Mouse (Mus musculus): ENCODE measurements around the gene Adamts18. TPM values are rescaled to one million over a fixed set of nuclear protein-coding genes. Genes with fewer than 3 reads are reported as not detected.
A peak's percentile ranks its signal among the peaks of the same experiment; 100 is the strongest.

Gene Adamts18
- polyA plus RNA-seq, 1 experiment from 2014 or later = 5.2 TPM

DNA sequence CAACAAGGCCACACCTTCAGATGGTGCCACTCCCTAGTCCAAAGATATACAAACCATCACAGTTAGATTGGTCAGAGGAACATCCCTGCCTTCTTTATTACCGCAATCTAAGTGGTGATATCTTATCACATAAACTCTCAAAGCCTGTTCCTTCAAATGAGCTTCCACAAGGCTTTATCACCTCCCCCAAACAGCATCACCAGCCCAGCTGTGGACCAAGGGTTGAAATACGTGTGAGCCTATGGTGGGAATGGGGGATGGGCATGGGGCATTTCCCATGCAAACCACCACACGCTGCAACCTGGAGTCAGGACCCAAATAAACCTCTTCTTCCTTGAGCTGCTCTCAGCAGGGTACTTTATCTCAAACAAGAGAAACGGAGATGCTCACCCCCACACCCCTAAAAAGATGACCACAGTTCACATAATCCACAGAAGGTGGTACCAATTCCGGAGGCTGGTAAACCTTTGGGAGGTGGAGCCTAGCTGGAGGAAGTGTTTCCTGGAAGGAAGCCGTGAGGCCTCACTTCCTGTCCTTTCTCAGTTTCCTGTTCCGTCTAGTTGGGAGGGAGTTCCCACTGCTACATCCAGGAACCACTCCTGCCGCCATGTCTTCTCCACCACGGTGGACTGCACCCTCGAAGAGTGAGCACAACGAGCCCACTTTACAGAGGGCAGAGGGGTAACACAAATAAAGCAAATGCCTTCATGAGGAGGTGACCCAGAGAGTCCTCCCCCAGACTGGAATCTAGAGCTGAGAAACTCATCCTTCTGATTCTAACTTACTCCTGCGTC lies 11.5 kb upstream of the Adamts18 start:
- 82% methylated on average over 12 of the region's 12 CpGs for WGBS
- Histone ChIP-seq H3K4me3 (no peak overlapping the region), H3K27ac (no peak overlapping the region)

GRCm38 (mm10) chr8:113858801-113859200 lies 10.3 kb upstream of the Adamts18 start:
- H3K36me3 ChIP-seq = no peaks in the 10 kb centered on the region
- DNase-seq (ENCODE audit: low spot score) = peak; percentile 30
- no peaks in the 10 kb centered on the region for H3K4me1 ChIP-seq
- no peaks in the 10 kb centered on the region for H3K9me3 ChIP-seq
- H3K4me3 ChIP-seq = no peak overlapping the region
- H3K27ac ChIP-seq = no peak overlapping the region
- WGBS = 71% methylated on average over 7 of the region's 7 CpGs
- no peaks in the 10 kb centered on the region for H3K27me3 ChIP-seq (ENCODE audit: insufficient read depth, poor library complexity, severe bottlenecking)

More for the DNA sequence above, 11.5 kb upstream of the Adamts18 start:
- no peaks in the 10 kb centered on the region for H3K4me1 ChIP-seq
- H3K27me3 ChIP-seq (ENCODE audit: insufficient read depth, poor library complexity, severe bottlenecking) = no peaks in the 10 kb centered on the region
- H3K9me3 ChIP-seq = no peaks in the 10 kb centered on the region
- H3K36me3 ChIP-seq = no peaks in the 10 kb centered on the region
- peak; percentile 61 for DNase-seq (ENCODE audit: low spot score)

- Histone ChIP-seq H3K4me3 (no peak overlapping the region), H3K27ac (no peak overlapping the region), H3K36me3 (no peaks in the 10 kb centered on the region), H3K27me3 (ENCODE audit: insufficient read depth, poor library complexity, severe bottlenecking) (peaks cover 18% of the 10 kb centered on the region), H3K9me3 (no peaks in the 10 kb centered on the region), H3K4me1 (no peaks in the 10 kb centered on the region)
- peak; percentile 46 for DNase-seq (ENCODE audit: low spot score)
- 78% methylated on average over 8 of the region's 8 CpGs for WGBS
These were observed 6.2 kb upstream of the Adamts18 start for GRCm38 (mm10) chr8:113854622-113855293.

DNA sequence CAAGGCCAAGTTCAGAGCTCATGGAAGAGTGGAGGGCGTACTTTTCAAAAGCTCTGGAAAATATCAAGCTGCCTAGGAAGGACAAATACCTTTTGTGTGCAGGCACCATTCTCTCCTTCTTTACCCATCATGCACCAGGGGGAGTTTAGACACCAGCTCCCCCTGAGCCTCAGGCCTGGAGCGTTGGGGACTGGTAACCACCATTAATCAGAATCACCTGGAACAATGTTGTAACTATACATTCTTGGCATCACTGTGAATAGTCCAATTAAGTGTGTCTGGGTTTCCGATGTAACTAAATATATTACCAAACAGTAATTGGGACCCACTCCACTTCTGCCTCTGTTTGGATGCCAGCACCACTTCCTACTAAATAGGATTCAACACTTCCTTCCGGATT lies 5.2 kb upstream of the Adamts18 start:
- no peaks in the 10 kb centered on the region for H3K9me3 ChIP-seq
- H3K36me3 ChIP-seq = no peaks in the 10 kb centered on the region
- H3K27ac ChIP-seq = no peak overlapping the region
- H3K4me1 ChIP-seq = peaks cover 4% of the 10 kb centered on the region; the same call in 1 of the 2 replicates
- H3K27me3 ChIP-seq (ENCODE audit: insufficient read depth, poor library complexity, severe bottlenecking) = peaks cover 28% of the 10 kb centered on the region
- DNase-seq (ENCODE audit: low spot score) = peak; percentile 7
- H3K4me3 ChIP-seq = no peak overlapping the region
- 75% methylated on average over 4 of the region's 4 CpGs for WGBS

GRCm38 (mm10) chr8:113851655-113852054 lies 3.1 kb upstream of the Adamts18 start:
- H3K36me3 ChIP-seq = no peaks in the 10 kb centered on the region
- peaks cover 14% of the 10 kb centered on the region for H3K4me1 ChIP-seq
- peak; percentile 27 for DNase-seq (ENCODE audit: low spot score)
- peaks cover 49% of the 10 kb centered on the region for H3K27me3 ChIP-seq (ENCODE audit: insufficient read depth, poor library complexity, severe bottlenecking)
- WGBS = 36% methylated on average over 4 of the region's 4 CpGs
- no peak overlapping the region for H3K27ac ChIP-seq
- H3K4me3 ChIP-seq = no peak overlapping the region
- H3K9me3 ChIP-seq = no peaks in the 10 kb centered on the region

DNA sequence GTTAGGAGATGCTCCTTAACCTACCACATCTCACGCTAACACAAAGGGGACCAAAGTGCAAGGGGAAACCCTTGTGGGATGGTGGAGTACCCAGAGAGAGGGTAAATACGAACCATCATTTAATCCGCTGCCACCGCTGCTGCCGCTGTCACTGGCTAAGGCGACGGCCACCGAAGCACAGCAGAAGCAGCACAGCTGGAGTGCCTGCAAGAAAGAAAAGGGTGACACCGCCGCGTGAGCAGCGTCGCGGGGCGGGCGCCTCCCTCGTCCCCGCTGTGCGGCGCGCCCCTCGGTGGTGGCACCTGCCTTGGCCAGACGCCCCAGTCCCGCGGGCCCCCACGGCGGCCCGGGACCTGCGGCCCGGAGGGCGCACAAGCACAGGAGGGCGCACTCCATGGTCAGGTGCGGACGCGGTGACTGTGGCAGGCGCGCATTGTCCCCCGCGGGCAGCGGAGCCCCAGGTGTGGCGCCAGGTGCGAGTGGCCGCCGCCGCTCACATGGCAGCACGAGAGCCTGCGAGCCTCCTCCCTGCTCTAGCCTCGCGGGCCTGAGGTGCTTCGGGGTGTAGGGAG lies 371 bp downstream of the Adamts18 start:
- 1% methylated on average over 44 of the region's 50 CpGs for WGBS
- H3K27me3 ChIP-seq (ENCODE audit: insufficient read depth, poor library complexity, severe bottlenecking) = peaks cover 55% of the 10 kb centered on the region

GRCm38 (mm10) chr8:113847606-113848080 lies 895 bp downstream of the Adamts18 start:
- Histone ChIP-seq H3K27me3 (ENCODE audit: insufficient read depth, poor library complexity, severe bottlenecking) (peaks cover 55% of the 10 kb centered on the region), H3K4me3 (peak overlapping the region; percentile 68), H3K9me3 (no peaks in the 10 kb centered on the region), H3K36me3 (no peaks in the 10 kb centered on the region), H3K4me1 (peaks cover 14% of the 10 kb centered on the region), H3K27ac (no peak overlapping the region)
- DNase-seq (ENCODE audit: low spot score) = no peak
- 23% methylated on average over 12 of the region's 12 CpGs for WGBS

More for the DNA sequence above, 371 bp downstream of the Adamts18 start:
- DNase-seq (ENCODE audit: low spot score) = no peak
- peak overlapping the region; percentile 60 for H3K27ac ChIP-seq
- H3K4me3 ChIP-seq = peak overlapping the region; percentile 68
- H3K36me3 ChIP-seq = no peaks in the 10 kb centered on the region
- peaks cover 14% of the 10 kb centered on the region for H3K4me1 ChIP-seq
- H3K9me3 ChIP-seq = no peaks in the 10 kb centered on the region

DNA sequence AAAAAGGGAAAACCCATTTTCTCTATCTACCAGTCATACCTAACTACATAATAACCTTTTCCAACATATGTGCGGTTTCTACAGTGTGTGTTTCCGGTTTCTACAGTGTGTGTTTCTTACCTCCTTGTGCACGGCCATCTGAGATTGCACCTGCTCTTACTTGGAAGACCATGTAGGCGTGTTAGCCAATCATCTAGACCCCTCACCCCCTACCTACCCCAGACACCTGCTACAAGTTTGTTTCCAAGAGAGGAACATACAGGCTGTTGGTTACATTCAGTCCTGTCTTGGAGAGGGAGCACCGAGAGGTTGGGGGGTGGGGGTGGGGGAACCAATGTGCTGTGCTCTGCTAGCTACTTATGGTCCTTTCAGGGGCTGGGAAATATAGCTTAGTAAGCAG lies 1.9 kb downstream of the Adamts18 start:
- peaks cover 14% of the 10 kb centered on the region for H3K4me1 ChIP-seq
- no peak overlapping the region for H3K27ac ChIP-seq
- H3K9me3 ChIP-seq = no peaks in the 10 kb centered on the region
- H3K27me3 ChIP-seq (ENCODE audit: insufficient read depth, poor library complexity, severe bottlenecking) = peaks cover 55% of the 10 kb centered on the region
- no peak for DNase-seq (ENCODE audit: low spot score)
- 76% methylated on average over 5 of the region's 5 CpGs for WGBS
- no peak overlapping the region for H3K4me3 ChIP-seq
- no peaks in the 10 kb centered on the region for H3K36me3 ChIP-seq

- Histone ChIP-seq H3K4me3 (no peak overlapping the region), H3K4me1 (peaks cover 14% of the 10 kb centered on the region)
- WGBS = 56% methylated on average over 20 of the region's 20 CpGs
These were observed 3.7 kb downstream of the Adamts18 start for GRCm38 (mm10) chr8:113844801-113845301.

GRCm38 (mm10) chr8:113838211-113838610 lies 10.3 kb downstream of the Adamts18 start:
- H3K27me3 ChIP-seq (ENCODE audit: insufficient read depth, poor library complexity, severe bottlenecking) = no peaks in the 10 kb centered on the region
- no peak overlapping the region for H3K4me3 ChIP-seq
- H3K36me3 ChIP-seq = no peaks in the 10 kb centered on the region
- 83% methylated on average over 6 of the region's 6 CpGs for WGBS
- H3K4me1 ChIP-seq = peaks cover 9% of the 10 kb centered on the region; the same call in 1 of the 2 replicates
- no peaks in the 10 kb centered on the region for H3K9me3 ChIP-seq
- no peak for DNase-seq (ENCODE audit: low spot score)
- no peak overlapping the region for H3K27ac ChIP-seq

More at GRCm38 (mm10) chr8:113844801-113845301, 3.7 kb downstream of the Adamts18 start:
- Histone ChIP-seq H3K36me3 (no peaks in the 10 kb centered on the region), H3K27ac (no peak overlapping the region), H3K9me3 (no peaks in the 10 kb centered on the region), H3K27me3 (ENCODE audit: insufficient read depth, poor library complexity, severe bottlenecking) (peaks cover 38% of the 10 kb centered on the region)
- DNase-seq (ENCODE audit: low spot score) = no peak

DNA sequence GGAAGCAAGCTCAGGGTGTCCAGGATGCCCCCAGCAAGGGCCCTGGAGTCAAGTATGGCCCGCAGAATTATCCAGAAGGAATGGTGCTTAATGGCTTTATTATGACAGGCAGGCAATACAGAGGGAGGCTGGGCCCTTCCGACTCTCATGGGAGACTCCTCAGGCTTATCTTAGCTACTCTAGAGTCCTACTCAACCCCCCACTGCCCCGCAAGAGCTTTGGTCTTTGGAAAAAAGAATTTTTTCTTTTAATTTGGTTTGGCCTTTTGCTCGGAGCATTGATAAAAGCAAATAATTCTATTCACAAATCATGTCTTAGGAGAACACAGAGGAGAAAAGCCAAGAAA lies 11.0 kb downstream of the Adamts18 start:
- Histone ChIP-seq H3K27me3 (ENCODE audit: insufficient read depth, poor library complexity, severe bottlenecking) (no peaks in the 10 kb centered on the region), H3K4me3 (no peak overlapping the region), H3K27ac (no peak overlapping the region), H3K9me3 (no peaks in the 10 kb centered on the region), H3K36me3 (no peaks in the 10 kb centered on the region), H3K4me1 (peaks cover 9% of the 10 kb centered on the region; the same call in 1 of the 2 replicates)
- WGBS = 52% methylated on average over 4 of the region's 4 CpGs
- no peak for DNase-seq (ENCODE audit: low spot score)

DNA sequence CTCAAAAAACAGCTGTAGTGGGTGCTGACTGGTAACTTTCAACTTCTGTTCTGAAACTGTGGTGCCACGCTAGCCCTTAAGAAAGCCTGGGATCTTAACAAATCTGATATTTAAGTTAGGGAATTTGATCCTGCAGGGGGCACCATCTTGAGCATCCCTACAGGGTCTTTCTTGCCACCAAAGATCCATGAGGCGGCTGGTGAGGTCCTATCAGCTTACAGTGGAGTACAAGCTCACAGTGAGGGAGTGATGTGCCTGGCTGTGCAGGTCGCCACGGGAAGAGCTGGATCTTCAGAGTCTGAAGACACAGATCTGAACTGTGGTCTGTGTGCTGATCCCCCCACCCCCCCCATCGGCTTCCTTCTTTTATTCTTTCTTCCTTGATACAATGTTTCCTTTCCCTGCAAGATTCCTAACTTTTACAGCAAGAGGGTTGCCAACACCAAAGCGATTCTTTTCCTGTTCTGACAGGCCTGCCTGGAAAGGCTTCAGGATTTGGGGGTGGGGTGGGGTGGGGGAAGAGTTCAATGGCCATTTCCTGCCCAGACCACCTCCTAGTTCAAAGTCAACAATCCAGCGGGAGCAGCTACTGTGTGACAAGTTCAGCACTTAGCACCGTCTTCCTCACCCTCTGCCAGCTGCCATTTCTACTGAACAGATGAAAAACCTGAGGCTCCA lies 11.5 kb downstream of the Adamts18 start:
- Histone ChIP-seq H3K27ac (no peak overlapping the region), H3K9me3 (no peaks in the 10 kb centered on the region)
- 48% methylated on average over 8 of the region's 8 CpGs for WGBS

More for the DNA sequence above, 11.5 kb downstream of the Adamts18 start:
- H3K4me3 ChIP-seq = no peak overlapping the region
- peaks cover 9% of the 10 kb centered on the region; the same call in 1 of the 2 replicates for H3K4me1 ChIP-seq
- no peak for DNase-seq (ENCODE audit: low spot score)
- no peaks in the 10 kb centered on the region for H3K36me3 ChIP-seq
- no peaks in the 10 kb centered on the region for H3K27me3 ChIP-seq (ENCODE audit: insufficient read depth, poor library complexity, severe bottlenecking)

All from heart, embryonic 10.5 days (tissue).